Mouse (Mus musculus) liver, embryonic 14.5 days (tissue): ENCODE results near the gene Nrxn1.

Experiments used
- CTCF ChIP-seq: IDR thresholded peaks from 2 replicates; pipeline ENCODE4 v1.5.1; 2016; ENCODE audit warnings: antibody characterized with exemption, low read depth, control low read depth
- EP300 ChIP-seq: IDR thresholded peaks from 2 replicates; pipeline ENCODE4 v1.6.1; 2016; ENCODE audit warnings: antibody characterized with exemption, low read depth

DNA sequence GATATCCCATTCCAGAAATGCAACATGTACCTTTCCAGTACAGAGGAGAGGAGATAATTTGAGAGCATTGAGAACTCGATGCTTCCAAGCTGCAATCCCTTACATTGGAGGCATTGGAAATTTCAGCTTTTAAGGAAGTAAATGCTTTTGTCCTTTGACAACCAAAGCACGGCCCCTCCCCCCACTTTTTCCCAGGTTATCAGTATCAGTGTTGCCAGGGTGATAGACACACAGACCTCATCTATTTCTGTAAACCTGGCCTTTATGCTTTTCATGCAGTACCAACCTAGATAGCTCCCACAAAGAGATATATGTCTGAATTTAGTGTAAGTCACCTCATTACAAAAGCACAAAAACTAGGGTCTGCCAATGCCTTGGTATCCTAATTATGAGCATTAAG is 235.6 kb downstream of the Nrxn1 start:
- no peak for TF ChIP-seq EP300
- TF ChIP-seq CTCF = no peak
